Mouse (Mus musculus) lung, adult 2 months (tissue): Measurements from ENCODE around the gene Bcl2l14.

Experiments
- CTCF ChIP-seq: fragments of 200-500 bp; IDR thresholded peaks from 2 replicates; pipeline ENCODE4 v1.5.1; 2011; ENCODE audit warnings: mild to moderate bottlenecking, low read length, control low read depth; ENCODE audit not compliant: insufficient read depth
- POLR2A ChIP-seq: fragments of 200-500 bp; IDR thresholded peaks from 2 replicates; pipeline ENCODE4 v1.6.1; 2011; ENCODE audit warnings: low read depth, mild to moderate bottlenecking, control low read depth, low read length, borderline replicate concordance; ENCODE audit errors: extremely low read depth

GRCm38 (mm10) chr6:134420375-134420774 is 24.3 kb downstream of the Bcl2l14 start:
- TF ChIP-seq POLR2A (no peak), CTCF (no peak)
